Mouse (Mus musculus): ENCODE measurements around the gene Adat2.

GRCm38 (mm10) chr10:13554316-13554715 lies 1.6 kb downstream of the Adat2 start:
- TF ChIP-seq CTCF (IDR thresholded peaks at IDR 0.05; ENCODE audit: extremely low read depth, insufficient read length, insufficient replicate concordance, low read depth, low read length) = no peak
- no peak for TF ChIP-seq POLR2A (IDR thresholded peaks at IDR 0.05; ENCODE audit: low read depth, low read length)

All from small intestine, adult 2 months (tissue).